Mouse (Mus musculus) liver, embryonic 13.5 days (tissue): ENCODE results near the gene Gm21883. TPM values are rescaled to one million over a fixed set of nuclear protein-coding genes. Genes with fewer than 3 reads are reported as not detected.
"Not testable (repeated sequence)": the region's sequence is repeated elsewhere in the genome, so short reads cannot be mapped to it uniquely, and the experiment has no call there.

ENCODE experiments used
- ATAC-seq: fragments of 200-750 bp; cut with Nextera tagmentation; 2 replicates; pipeline ENCODE4 v1.8.0; 2017; ENCODE audit warnings: low read depth, mild to moderate bottlenecking, moderate number of reproducible peaks, moderate library complexity
- DNase-seq: peaks from one replicate; pipeline ENCODE4 v3.0.0; 2022
- H3K27ac ChIP-seq: fragments of 300-500 bp; sonication (generic); 2 replicates; pipeline ENCODE4 v1.5.1; 2015; ENCODE audit warnings: moderate library complexity, mild to moderate bottlenecking, inconsistent platforms
- H3K27me3 ChIP-seq: fragments of 300-500 bp; sonication (generic); 2 replicates; pipeline ENCODE4 v1.6.1; 2015; ENCODE audit warnings: mild to moderate bottlenecking, inconsistent platforms
- H3K36me3 ChIP-seq: fragments of 300-500 bp; sonication (generic); 2 replicates; pipeline ENCODE4 v1.6.1; 2015; ENCODE audit warnings: mild to moderate bottlenecking, inconsistent platforms
- H3K4me1 ChIP-seq: fragments of 300-500 bp; sonication (generic); replicated peaks from 2 replicates; pipeline ENCODE4 v1.6.1; 2015; ENCODE audit warnings: inconsistent platforms
- H3K4me2 ChIP-seq: fragments of 300-500 bp; sonication (generic); 2 replicates; pipeline ENCODE4 v1.6.1; 2015; ENCODE audit warnings: inconsistent platforms, mild to moderate bottlenecking, moderate library complexity
- H3K4me3 ChIP-seq: fragments of 300-500 bp; sonication (generic); replicated peaks from 2 replicates; pipeline ENCODE4 v1.5.1; 2015; ENCODE audit warnings: mild to moderate bottlenecking, inconsistent platforms
- H3K9ac ChIP-seq: fragments of 300-500 bp; sonication (generic); 2 replicates; pipeline ENCODE4 v1.6.1; 2015; ENCODE audit warnings: mild to moderate bottlenecking, inconsistent platforms
- H3K9me3 ChIP-seq: fragments of 300-500 bp; sonication (generic); replicated peaks from 2 replicates; pipeline ENCODE4 v1.6.1; 2016; ENCODE audit warnings: inconsistent platforms
- WGBS: fragments of 180-500 bp; shearing (Covaris S2); methylation state at CpG from one replicate; pipeline ENCODE4 v1.1.7; 2015; ENCODE audit not compliant: insufficient replicate concordance; 5-methylcytosine and 5-hydroxymethylcytosine counted together
- polyA plus RNA-seq: library from polyadenylated mRNA; unstranded; fragments of >200 nt; fragmentation: Nextera tagmentation; extraction: Ambion mirVana; gene quantifications from 2 replicates; pipeline ENCODE4 v1.2.1, GENCODE M21; 2015

The Gm21883 gene
- not detected in 2 replicates for polyA plus RNA-seq

- not testable (repeated sequence) for H3K4me3 ChIP-seq, ATAC-seq, H3K4me2 ChIP-seq, H3K9ac ChIP-seq, DNase-seq, H3K4me1 ChIP-seq, H3K27me3 ChIP-seq, H3K9me3 ChIP-seq, H3K36me3 ChIP-seq, H3K27ac ChIP-seq
- WGBS: no CpG with 5 or more reads among the region's 1 CpGs
These were observed at the start of gene Gm21883 for GRCm38 (mm10) chrX:31574183-31574582. Gene Gm21883 (minus strand): TSS chrX:31574283.

DNA sequence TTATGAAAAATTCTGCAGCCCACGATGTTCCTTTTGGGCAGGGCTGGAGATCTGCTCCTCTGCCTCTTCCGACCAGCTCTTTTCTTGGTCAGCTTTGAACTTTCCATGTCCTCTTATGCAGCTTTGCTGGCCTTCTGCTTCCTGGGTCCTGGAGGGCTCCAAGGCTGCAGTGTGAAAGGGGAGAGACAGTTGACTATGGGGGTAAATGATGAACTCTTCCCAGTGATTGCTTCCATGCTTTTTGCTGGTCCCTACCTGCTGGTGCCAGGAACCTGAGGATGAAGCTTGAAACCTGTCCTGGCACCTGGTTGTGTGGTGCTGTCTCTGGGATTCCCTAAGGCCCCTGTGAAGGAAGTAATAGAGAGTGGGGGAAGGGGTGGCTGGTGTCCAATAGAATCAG, 44.7 kb upstream of the Gm21883 start, which contains the start of gene Spin2e:
Gene Spin2e, minus strand, starts transcription at position 101 of the 400 bp plus-strand sequence.
- not testable (repeated sequence) for H3K27me3 ChIP-seq, H3K4me2 ChIP-seq, ATAC-seq, H3K4me3 ChIP-seq, H3K9ac ChIP-seq, H3K4me1 ChIP-seq, H3K27ac ChIP-seq, H3K36me3 ChIP-seq, H3K9me3 ChIP-seq, DNase-seq
- WGBS: 62% methylated on average over 2 of the region's 2 CpGs

Other genes starting within 250 kb of the Gm21883 start
- not detected in 2 replicates for gene Btbd35f26, start 237.8 kb downstream of the Gm21883 start, polyA plus RNA-seq
- not detected in 2 replicates for gene Btbd35f19, start 190.4 kb downstream of the Gm21883 start, polyA plus RNA-seq
- gene Spin2e, start 44.6 kb upstream of the Gm21883 start, polyA plus RNA-seq: not detected in 2 replicates
- not detected in 2 replicates for gene Btbd35f25, start 142.9 kb upstream of the Gm21883 start, polyA plus RNA-seq